Mouse (Mus musculus): ENCODE results near the gene Med13. TPM values are rescaled to one million over a fixed set of nuclear protein-coding genes. Genes with fewer than 3 reads are reported as not detected.
A peak's percentile ranks its signal among the peaks of the same experiment; 100 is the strongest.
"Not testable (repeated sequence)": the region's sequence is repeated elsewhere in the genome, so short reads cannot be mapped to it uniquely, and the experiment has no call there.

Med13 gene
- polyA plus RNA-seq, 1 experiment from 2014 or later = 5.5 TPM

- Histone ChIP-seq H3K9me3 (replicated peaks) (no peaks in the 10 kb centered on the region), H3K27me3 (no peaks in the 10 kb centered on the region), H3K36me3 (peaks cover 16% of the 10 kb centered on the region; the same call in 1 of the 2 replicates), H3K4me1 (replicated peaks) (peaks cover 30% of the 10 kb centered on the region), H3K4me2 (no peak overlapping the region), H3K9ac (no peak overlapping the region), H3K27ac (no peak overlapping the region), H3K4me3 (no peak overlapping the region)
- no peak for ATAC-seq (replicated peaks; ENCODE audit: insufficient number of reproducible peaks, insufficient read depth, low FRiP score, low read depth)
- WGBS = 68% methylated on average over 1 of the region's 1 CpGs
Observed at GRCm38 (mm10) chr11:86350636-86351138, 6.7 kb downstream of the Med13 start.

GRCm38 (mm10) chr11:86349325-86349724, 8.1 kb downstream of the Med13 start:
- Histone ChIP-seq H3K4me1 (replicated peaks) (peaks cover 21% of the 10 kb centered on the region), H3K4me3 (no peak overlapping the region), H3K9me3 (replicated peaks) (no peaks in the 10 kb centered on the region), H3K4me2 (no peak overlapping the region), H3K9ac (no peak overlapping the region), H3K36me3 (peaks cover 17% of the 10 kb centered on the region), H3K27me3 (no peaks in the 10 kb centered on the region), H3K27ac (no peak overlapping the region)
- ATAC-seq (replicated peaks; ENCODE audit: insufficient number of reproducible peaks, insufficient read depth, low FRiP score, low read depth) = no peak
- WGBS = 33% methylated on average over 2 of the region's 2 CpGs

GRCm38 (mm10) chr11:86348872-86349271, 8.5 kb downstream of the Med13 start:
- Histone ChIP-seq H3K27ac (no peak overlapping the region), H3K4me2 (no peak overlapping the region), H3K36me3 (peaks cover 16% of the 10 kb centered on the region)

GRCm38 (mm10) chr11:86347387-86348122, 9.8 kb downstream of the Med13 start:
- ATAC-seq (replicated peaks; ENCODE audit: insufficient number of reproducible peaks, insufficient read depth, low FRiP score, low read depth) = no peak
- H3K4me2 ChIP-seq = no peak overlapping the region
- WGBS = 83% methylated on average over 5 of the region's 5 CpGs

More at GRCm38 (mm10) chr11:86348872-86349271, 8.5 kb downstream of the Med13 start:
- H3K27me3 ChIP-seq = no peaks in the 10 kb centered on the region
- no peak overlapping the region for H3K4me3 ChIP-seq
- no peak for ATAC-seq (replicated peaks; ENCODE audit: insufficient number of reproducible peaks, insufficient read depth, low FRiP score, low read depth)
- H3K9me3 ChIP-seq (replicated peaks) = no peaks in the 10 kb centered on the region
- H3K9ac ChIP-seq = no peak overlapping the region
- H3K4me1 ChIP-seq (replicated peaks) = peaks cover 17% of the 10 kb centered on the region

GRCm38 (mm10) chr11:86346525-86346924, 10.9 kb downstream of the Med13 start:
- peaks cover 2% of the 10 kb centered on the region for H3K4me1 ChIP-seq (replicated peaks)
- no peaks in the 10 kb centered on the region for H3K27me3 ChIP-seq
- H3K9me3 ChIP-seq (replicated peaks) = no peaks in the 10 kb centered on the region
- WGBS = 78% methylated on average over 3 of the region's 3 CpGs
- no peak for ATAC-seq (replicated peaks; ENCODE audit: insufficient number of reproducible peaks, insufficient read depth, low FRiP score, low read depth)
- no peak overlapping the region for H3K27ac ChIP-seq
- H3K9ac ChIP-seq = no peak overlapping the region
- no peak overlapping the region for H3K4me3 ChIP-seq
- no peak overlapping the region for H3K4me2 ChIP-seq
- H3K36me3 ChIP-seq = peaks cover 22% of the 10 kb centered on the region

More at GRCm38 (mm10) chr11:86347387-86348122, 9.8 kb downstream of the Med13 start:
- H3K27ac ChIP-seq = no peak overlapping the region
- H3K27me3 ChIP-seq = no peaks in the 10 kb centered on the region
- H3K9ac ChIP-seq = no peak overlapping the region
- H3K36me3 ChIP-seq = peaks cover 16% of the 10 kb centered on the region
- no peaks in the 10 kb centered on the region for H3K9me3 ChIP-seq (replicated peaks)
- H3K4me3 ChIP-seq = no peak overlapping the region
- peaks cover 8% of the 10 kb centered on the region for H3K4me1 ChIP-seq (replicated peaks)

GRCm38 (mm10) chr11:86344940-86345339, 12.5 kb downstream of the Med13 start:
- 92% methylated on average over 1 of the region's 1 CpGs for whole genome bisulfite sequencing
- H3K36me3 ChIP-seq = peaks cover 23% of the 10 kb centered on the region
- H3K27me3 ChIP-seq; ATAC-seq (replicated peaks; ENCODE audit: insufficient number of reproducible peaks, insufficient read depth, low FRiP score, low read depth); H3K27ac ChIP-seq; H3K4me3 ChIP-seq; H3K9me3 ChIP-seq (replicated peaks); H3K4me1 ChIP-seq (replicated peaks); H3K4me2 ChIP-seq; H3K9ac ChIP-seq: not testable (repeated sequence)

- no peaks in the 10 kb centered on the region for H3K9me3 ChIP-seq (replicated peaks)
- H3K9ac ChIP-seq = no peak overlapping the region
- no peak overlapping the region for H3K4me3 ChIP-seq
- 0 out of 2 replicates have a peak, but pooled peaks cover 3% of the 10 kb centered on the region for H3K4me1 ChIP-seq (replicated peaks)
- ATAC-seq (replicated peaks; ENCODE audit: insufficient number of reproducible peaks, insufficient read depth, low FRiP score, low read depth) = no peak
- H3K4me2 ChIP-seq = no peak overlapping the region
- no peak overlapping the region for H3K27ac ChIP-seq
- 58% methylated on average over 5 of the region's 5 CpGs for WGBS
- H3K27me3 ChIP-seq = no peaks in the 10 kb centered on the region
- H3K36me3 ChIP-seq = peaks cover 40% of the 10 kb centered on the region
Observed at GRCm38 (mm10) chr11:86324251-86324650, 33.2 kb downstream of the Med13 start.

GRCm38 (mm10) chr11:86314992-86315391, 42.4 kb downstream of the Med13 start:
- whole genome bisulfite sequencing = 87% methylated on average over 3 of the region's 3 CpGs

GRCm38 (mm10) chr11:86310280-86310679, 47.1 kb downstream of the Med13 start:
- no peak overlapping the region for H3K4me2 ChIP-seq
- H3K4me1 ChIP-seq (replicated peaks) = no peaks in the 10 kb centered on the region
- ATAC-seq (replicated peaks; ENCODE audit: insufficient number of reproducible peaks, insufficient read depth, low FRiP score, low read depth) = no peak
- no peaks in the 10 kb centered on the region for H3K27me3 ChIP-seq
- WGBS = 74% methylated on average over 6 of the region's 6 CpGs
- H3K27ac ChIP-seq = no peak overlapping the region
- no peak overlapping the region for H3K4me3 ChIP-seq
- no peaks in the 10 kb centered on the region for H3K9me3 ChIP-seq (replicated peaks)
- H3K9ac ChIP-seq = no peak overlapping the region
- H3K36me3 ChIP-seq = peaks cover 24% of the 10 kb centered on the region

More at GRCm38 (mm10) chr11:86314992-86315391, 42.4 kb downstream of the Med13 start:
- H3K4me1 ChIP-seq (replicated peaks); H3K4me3 ChIP-seq; ATAC-seq (replicated peaks; ENCODE audit: insufficient number of reproducible peaks, insufficient read depth, low FRiP score, low read depth); H3K9ac ChIP-seq; H3K27me3 ChIP-seq; H3K4me2 ChIP-seq; H3K9me3 ChIP-seq (replicated peaks); H3K27ac ChIP-seq: not testable (repeated sequence)
- H3K36me3 ChIP-seq = peaks cover 25% of the 10 kb centered on the region

- H3K4me2 ChIP-seq; H3K27ac ChIP-seq; ATAC-seq (replicated peaks; ENCODE audit: insufficient number of reproducible peaks, insufficient read depth, low FRiP score, low read depth); H3K27me3 ChIP-seq; H3K4me1 ChIP-seq (replicated peaks); H3K9me3 ChIP-seq (replicated peaks); H3K4me3 ChIP-seq; H3K9ac ChIP-seq: not testable (repeated sequence)
- WGBS = 94% methylated on average over 10 of the region's 10 CpGs
- peaks cover 16% of the 10 kb centered on the region for H3K36me3 ChIP-seq
Observed at GRCm38 (mm10) chr11:86292201-86292600, 65.2 kb downstream of the Med13 start.

GRCm38 (mm10) chr11:86291714-86292113, 65.7 kb downstream of the Med13 start:
- ATAC-seq (replicated peaks; ENCODE audit: insufficient number of reproducible peaks, insufficient read depth, low FRiP score, low read depth) = no peak
- Histone ChIP-seq H3K4me1 (replicated peaks) (no peaks in the 10 kb centered on the region; the same call in 1 of the 2 replicates), H3K9ac (no peak overlapping the region), H3K4me3 (no peak overlapping the region), H3K4me2 (no peak overlapping the region), H3K9me3 (replicated peaks) (no peaks in the 10 kb centered on the region), H3K27me3 (no peaks in the 10 kb centered on the region), H3K27ac (no peak overlapping the region), H3K36me3 (peaks cover 18% of the 10 kb centered on the region)
- WGBS = 93% methylated on average over 6 of the region's 6 CpGs

- Histone ChIP-seq H3K4me2 (peak overlapping the region; percentile 34), H3K9ac (no peak overlapping the region), H3K36me3 (peaks cover 53% of the 10 kb centered on the region), H3K27ac (peak overlapping the region; percentile 91), H3K4me1 (replicated peaks) (peaks cover 7% of the 10 kb centered on the region; the same call in 1 of the 2 replicates), H3K9me3 (replicated peaks) (no peaks in the 10 kb centered on the region), H3K4me3 (no peak overlapping the region), H3K27me3 (no peaks in the 10 kb centered on the region)
- WGBS = 37% methylated on average over 8 of the region's 8 CpGs
- peak; percentile 97 for ATAC-seq (replicated peaks; ENCODE audit: insufficient number of reproducible peaks, insufficient read depth, low FRiP score, low read depth)
Observed at GRCm38 (mm10) chr11:86285729-86286128, 71.7 kb downstream of the Med13 start.

Data from heart, embryonic 15.5 days (tissue).